Mouse (Mus musculus) heart, postnatal 0 days (tissue): ENCODE measurements around the gene Pigm.

Source experiments
- CTCF ChIP-seq: IDR thresholded peaks from 2 replicates; pipeline ENCODE4 v1.5.1; 2016; ENCODE audit warnings: antibody characterized with exemption, control low read depth, low read depth
- EP300 ChIP-seq: IDR thresholded peaks from 2 replicates; pipeline ENCODE4 v1.6.1; 2016; ENCODE audit warnings: antibody characterized with exemption, low read depth

- TF ChIP-seq CTCF, result no peak
- no peak for TF ChIP-seq EP300
Measured at GRCm38 (mm10) chr1:172427841-172428240, 51.5 kb downstream of the Pigm start.
